Comparison of ENCODE assay signal across 8 mouse cellular contexts in genomic region chr10:61625381-61626257, GRCm38 (mm10). TPM values are rescaled to one million over a fixed set of nuclear protein-coding genes. Genes with fewer than 3 reads are reported as not detected.
A peak's percentile ranks its signal among the peaks of the same experiment; 100 is the strongest.
DNase-seq lines count a peak whose midpoint lies in the region; ATAC-seq and TF ChIP-seq lines count a peak whose summit lies in the region.

No protein-coding gene starts in this region.

- TF ChIP-seq CTCF in brain, embryonic 14.5 days (IDR thresholded peaks at IDR 0.05; ENCODE audit: borderline replicate concordance, extremely low read depth, insufficient read depth, insufficient read length), result no peak
- TF ChIP-seq CTCF in lung, embryonic 14.5 days (IDR thresholded peaks at IDR 0.05; ENCODE audit: low read depth), result no peak

- ATAC-seq in intestine, embryonic 16.5 days, result peak; percentile 50
- 0 out of 2 replicates have a peak, but pooled peaks have one; percentile 21 for ATAC-seq in lung, embryonic 14.5 days (ENCODE audit: insufficient read depth)
- ATAC-seq in erythroid progenitor cell, adult 5-6 weeks (replicated peaks; ENCODE audit: low FRiP score, poor library complexity, severe bottlenecking), result no peak

- no peak overlapping the region for H3K27ac ChIP-seq in intestine, embryonic 16.5 days (ENCODE audit: low read length)
- no peak overlapping the region for H3K27ac ChIP-seq in lung, embryonic 14.5 days (ENCODE audit: low read depth)

- H3K36me3 ChIP-seq in intestine, embryonic 16.5 days (ENCODE audit: control insufficient read depth, insufficient read depth, low read length), result no peaks in the 10 kb centered on the region
- H3K36me3 ChIP-seq in lung, embryonic 14.5 days (ENCODE audit: insufficient read depth), result no peaks in the 10 kb centered on the region

- peak overlapping the region; percentile 48 for H3K4me3 ChIP-seq in intestine, embryonic 16.5 days (ENCODE audit: low read length)
- H3K4me3 ChIP-seq in lung, embryonic 14.5 days (ENCODE audit: low read depth, low read length), result peak overlapping the region; percentile 40

- peak overlapping the region; percentile 88 for H3K4me2 ChIP-seq in intestine, embryonic 16.5 days (ENCODE audit: low read depth, low read length)
- peak overlapping the region; percentile 82 for H3K4me2 ChIP-seq in lung, embryonic 14.5 days

- peaks cover 11% of the 10 kb centered on the region for H3K4me1 ChIP-seq in intestine, embryonic 16.5 days (ENCODE audit: control insufficient read depth, insufficient read depth, low read length)
- H3K4me1 ChIP-seq in lung, embryonic 14.5 days (ENCODE audit: insufficient read depth), result no peaks in the 10 kb centered on the region

- peak; percentile 20 to 32 for DNase-seq in lung, adult 18-20 months
- no peak for DNase-seq in lung, postnatal 25 days (ENCODE audit: low spot score)
- DNase-seq in brain, embryonic 14.5 days (ENCODE audit: low read depth), result peak; percentile 58
- peak; percentile 15 to 38 for DNase-seq in frontal cortex, adult 2 months (ENCODE audit: extremely low spot score in 1 of 2, low spot score in 1 of 2)
- DNase-seq in lung, embryonic 14.5 days, result peak; percentile 43
- peak; percentile 50 for DNase-seq in retina, embryonic 14.5 days (ENCODE audit: low spot score)

- H3K9ac ChIP-seq in intestine, embryonic 16.5 days (ENCODE audit: low read depth, low read length), result peak overlapping the region; percentile 60
- peak overlapping the region; percentile 30 for H3K9ac ChIP-seq in lung, embryonic 14.5 days

- H3K9me3 ChIP-seq in intestine, embryonic 16.5 days (ENCODE audit: control insufficient read depth, low read length), result no peaks in the 10 kb centered on the region
- H3K9me3 ChIP-seq in lung, embryonic 14.5 days (ENCODE audit: low read depth, low read length), result no peaks in the 10 kb centered on the region

- H3K27me3 ChIP-seq in intestine, embryonic 16.5 days (replicated peaks; ENCODE audit: control insufficient read depth, insufficient read depth, low read length), result peaks cover 24% of the 10 kb centered on the region
- peaks cover 22% of the 10 kb centered on the region for H3K27me3 ChIP-seq in lung, embryonic 14.5 days (ENCODE audit: insufficient read depth, low read length)

- no peak for TF ChIP-seq POLR2A in brain, embryonic 14.5 days (IDR thresholded peaks at IDR 0.05; ENCODE audit: borderline replicate concordance, extremely low read depth, insufficient read depth, insufficient read length, poor library complexity, severe bottlenecking)

- WGBS in intestine, embryonic 16.5 days, result 4% methylated on average over 74 of the region's 74 CpGs
- WGBS in lung, embryonic 14.5 days, result 2% methylated on average over 74 of the region's 74 CpGs

RNA-seq across cellular contexts. Expression of gene Ppa1, which starts 22.7 kb away (rescaled TPM):
- 121 and 140 TPM in 2 replicates for polyA plus RNA-seq in brain, embryonic 14.5 days (2012; rRNA removed)
- 105 and 113 TPM in 2 replicates for polyA plus RNA-seq in frontal cortex, adult 2 months (2012; rRNA removed)
- polyA plus RNA-seq in intestine, embryonic 16.5 days (2015; fragmentation: Nextera tagmentation; extraction: Ambion mirVana), result 199 and 233 TPM in 2 replicates
- polyA plus RNA-seq in lung, embryonic 14.5 days (2014; fragmentation: Nextera tagmentation; extraction: Ambion mirVana), result 213 TPM in 2 replicates
- 13.8 and 15.1 TPM in 2 replicates for total RNA-seq in erythroid progenitor cell, adult 5-6 weeks (2015; ENCODE audit: low replicate concordance)
- total RNA-seq in erythroid progenitor cell, adult 5-6 weeks (2017; ENCODE audit: low replicate concordance), result 7.0 and 17.5 TPM in 2 replicates

RNA-seq across cellular contexts. Expression of gene Npffr1, which starts 30.3 kb away (rescaled TPM):
- polyA plus RNA-seq in brain, embryonic 14.5 days (2012; rRNA removed), result 0.62 and 0.94 TPM in 2 replicates
- polyA plus RNA-seq in frontal cortex, adult 2 months (2012; rRNA removed), result 1.3 and 1.4 TPM in 2 replicates
- polyA plus RNA-seq in intestine, embryonic 16.5 days (2015; fragmentation: Nextera tagmentation; extraction: Ambion mirVana), result 0.05 and 0.16 TPM in 2 replicates
- 0.05 and 0.09 TPM in 2 replicates for polyA plus RNA-seq in lung, embryonic 14.5 days (2014; fragmentation: Nextera tagmentation; extraction: Ambion mirVana)
- not detected in 2 replicates for total RNA-seq in erythroid progenitor cell, adult 5-6 weeks (2015; ENCODE audit: low replicate concordance)
- total RNA-seq in erythroid progenitor cell, adult 5-6 weeks (2017; ENCODE audit: low replicate concordance), result not detected in 2 replicates

RNA-seq across cellular contexts. Expression of gene Sar1a, which starts 54.5 kb away (rescaled TPM):
- polyA plus RNA-seq in brain, embryonic 14.5 days (2012; rRNA removed), result 126 and 128 TPM in 2 replicates
- polyA plus RNA-seq in frontal cortex, adult 2 months (2012; rRNA removed), result 114 and 115 TPM in 2 replicates
- 169 and 178 TPM in 2 replicates for polyA plus RNA-seq in intestine, embryonic 16.5 days (2015; fragmentation: Nextera tagmentation; extraction: Ambion mirVana)
- 265 and 272 TPM in 2 replicates for polyA plus RNA-seq in lung, embryonic 14.5 days (2014; fragmentation: Nextera tagmentation; extraction: Ambion mirVana)
- total RNA-seq in erythroid progenitor cell, adult 5-6 weeks (2015; ENCODE audit: low replicate concordance), result 43.6 and 65.2 TPM in 2 replicates
- total RNA-seq in erythroid progenitor cell, adult 5-6 weeks (2017; ENCODE audit: low replicate concordance), result 26.9 and 52.8 TPM in 2 replicates
